Mouse (Mus musculus): ENCODE results near the gene Pla2g12a.

- TF ChIP-seq CTCF (IDR thresholded peaks at IDR 0.05; ENCODE audit: low read depth) (no peak), EP300 (IDR thresholded peaks at IDR 0.05; ENCODE audit: low read depth) (no peak)
Observed at GRCm38 (mm10) chr3:129892003-129892402, 13.6 kb downstream of the Pla2g12a start.
